Mouse (Mus musculus) kidney, postnatal 0 days (tissue): Measurements from ENCODE around the gene Cbr4. TPM values are rescaled to one million over a fixed set of nuclear protein-coding genes. Genes with fewer than 3 reads are reported as not detected.

ENCODE experiments used
- ATAC-seq: fragments of 200-750 bp; cut with Nextera tagmentation; replicated peaks from 2 replicates; pipeline ENCODE4 v1.8.0; 2017; ENCODE audit warnings: low read depth, moderate number of reproducible peaks, moderate TSS enrichment, moderate library complexity; ENCODE audit not compliant: low FRiP score
- DNase-seq: peaks from one replicate; pipeline ENCODE4 v3.0.0-alpha.2; 2016; ENCODE audit warnings: low spot score
- H3K27ac ChIP-seq: fragments of 300-500 bp; sonication (generic); 2 replicates; pipeline ENCODE4 v1.5.1; 2014; ENCODE audit warnings: mild to moderate bottlenecking
- H3K27me3 ChIP-seq: fragments of 300-500 bp; sonication (generic); 2 replicates; pipeline ENCODE4 v1.6.1; 2014; ENCODE audit warnings: low read length, mixed read lengths; ENCODE audit not compliant: insufficient read depth
- H3K36me3 ChIP-seq: fragments of 300-500 bp; sonication (generic); 2 replicates; pipeline ENCODE4 v1.6.1; 2014; ENCODE audit warnings: low read length, mixed read lengths; ENCODE audit not compliant: insufficient read depth
- H3K4me1 ChIP-seq: fragments of 300-500 bp; sonication (generic); replicated peaks from 2 replicates; pipeline ENCODE4 v1.6.1; 2014; ENCODE audit warnings: antibody characterized with exemption, low read length, mixed read lengths; ENCODE audit not compliant: insufficient read depth
- H3K4me2 ChIP-seq: fragments of 300-500 bp; sonication (generic); 2 replicates; pipeline ENCODE4 v1.6.1; 2014; ENCODE audit warnings: mild to moderate bottlenecking, low read length, moderate library complexity, mixed read lengths
- H3K4me3 ChIP-seq: fragments of 300-500 bp; sonication (generic); replicated peaks from 2 replicates; pipeline ENCODE4 v1.5.1; 2014; ENCODE audit warnings: low read depth, low read length
- H3K9ac ChIP-seq: fragments of 300-500 bp; sonication (generic); 2 replicates; pipeline ENCODE4 v1.6.1; 2014; ENCODE audit warnings: low read depth, low read length
- H3K9me3 ChIP-seq: fragments of 300-500 bp; sonication (generic); replicated peaks from 2 replicates; pipeline ENCODE4 v1.6.1; 2016; ENCODE audit warnings: low read length, inconsistent platforms, mixed read lengths
- CTCF ChIP-seq: IDR thresholded peaks from 2 replicates; pipeline ENCODE4 v1.5.1; 2016; ENCODE audit warnings: antibody characterized with exemption, low read depth, mild to moderate bottlenecking, moderate library complexity
- WGBS: fragments of 180-500 bp; shearing (Covaris S2); extraction: QIAGEN DNeasy Blood & Tissue Kit; methylation state at CpG from one replicate; pipeline ENCODE4 v1.1.7; 2014; 5-methylcytosine and 5-hydroxymethylcytosine counted together
- polyA plus RNA-seq: library from polyadenylated mRNA; unstranded; fragments of >200 nt; fragmentation: Nextera tagmentation; extraction: Ambion mirVana; gene quantifications from 2 replicates; pipeline ENCODE4 v1.2.1, GENCODE M21; 2015

Cbr4 gene
- polyA plus RNA-seq, 1 experiment from 2014 or later, result 55.9 TPM

DNA sequence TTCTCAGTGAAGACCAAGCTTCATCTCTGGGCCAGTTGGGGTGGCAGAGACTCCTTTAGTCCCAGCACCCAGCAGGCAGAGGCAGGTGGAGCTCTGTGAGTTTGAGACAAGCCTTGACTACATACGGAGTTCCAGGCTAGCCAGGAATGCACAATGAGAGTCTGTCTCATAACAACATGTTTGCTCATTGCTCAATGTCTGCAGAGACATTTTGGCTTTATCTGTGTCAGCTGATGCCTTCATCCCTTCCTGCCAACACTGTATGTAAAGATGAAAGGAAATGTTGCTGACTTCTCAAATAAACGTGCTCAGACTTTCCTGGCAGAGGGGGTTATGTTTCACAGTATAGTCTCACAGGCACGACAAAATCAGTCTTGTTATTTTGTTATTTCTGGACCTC is 13.4 kb downstream of the Cbr4 start:
- ATAC-seq (no peak), DNase-seq (no peak)
- 55% methylated on average over 3 of the region's 3 CpGs for WGBS
- 0 out of 2 replicates have a peak, but pooled peaks cover 7% of the 10 kb centered on the region for H3K36me3 ChIP-seq
- no peaks in the 10 kb centered on the region for H3K9me3 ChIP-seq
- H3K27me3 ChIP-seq, result no peaks in the 10 kb centered on the region
- H3K4me1 ChIP-seq, result no peaks in the 10 kb centered on the region
- no peak for TF ChIP-seq CTCF
- no peak overlapping the region for H3K9ac ChIP-seq
- no peak overlapping the region for H3K4me2 ChIP-seq
- H3K4me3 ChIP-seq, result no peak overlapping the region
- no peak overlapping the region for H3K27ac ChIP-seq

DNA sequence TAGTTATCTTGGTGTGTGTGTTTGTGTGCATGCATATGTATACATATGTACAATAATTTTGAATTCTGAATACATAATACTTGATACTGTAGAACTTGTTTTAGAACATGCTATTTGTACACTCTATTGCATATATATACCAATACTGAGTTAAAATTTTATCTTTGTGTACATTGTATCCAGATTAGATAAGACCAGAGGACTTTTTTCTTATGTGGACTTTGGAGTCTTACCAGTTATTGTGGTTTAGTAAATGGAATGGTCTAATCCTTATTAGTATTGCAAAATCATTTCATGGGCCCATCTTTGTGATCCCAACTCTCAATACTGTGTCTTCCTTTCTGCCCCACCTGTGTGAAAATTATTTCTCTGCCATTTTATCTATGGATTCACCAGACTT is 14.7 kb downstream of the Cbr4 start:
- Histone ChIP-seq H3K4me1 (no peaks in the 10 kb centered on the region), H3K9ac (no peak overlapping the region), H3K9me3 (no peaks in the 10 kb centered on the region), H3K27ac (no peak overlapping the region), H3K4me2 (no peak overlapping the region), H3K4me3 (no peak overlapping the region), H3K36me3 (0 out of 2 replicates have a peak, but pooled peaks cover 7% of the 10 kb centered on the region), H3K27me3 (no peaks in the 10 kb centered on the region)
- no peak for ATAC-seq
- no peak for TF ChIP-seq CTCF
- DNase-seq, result no peak

DNA sequence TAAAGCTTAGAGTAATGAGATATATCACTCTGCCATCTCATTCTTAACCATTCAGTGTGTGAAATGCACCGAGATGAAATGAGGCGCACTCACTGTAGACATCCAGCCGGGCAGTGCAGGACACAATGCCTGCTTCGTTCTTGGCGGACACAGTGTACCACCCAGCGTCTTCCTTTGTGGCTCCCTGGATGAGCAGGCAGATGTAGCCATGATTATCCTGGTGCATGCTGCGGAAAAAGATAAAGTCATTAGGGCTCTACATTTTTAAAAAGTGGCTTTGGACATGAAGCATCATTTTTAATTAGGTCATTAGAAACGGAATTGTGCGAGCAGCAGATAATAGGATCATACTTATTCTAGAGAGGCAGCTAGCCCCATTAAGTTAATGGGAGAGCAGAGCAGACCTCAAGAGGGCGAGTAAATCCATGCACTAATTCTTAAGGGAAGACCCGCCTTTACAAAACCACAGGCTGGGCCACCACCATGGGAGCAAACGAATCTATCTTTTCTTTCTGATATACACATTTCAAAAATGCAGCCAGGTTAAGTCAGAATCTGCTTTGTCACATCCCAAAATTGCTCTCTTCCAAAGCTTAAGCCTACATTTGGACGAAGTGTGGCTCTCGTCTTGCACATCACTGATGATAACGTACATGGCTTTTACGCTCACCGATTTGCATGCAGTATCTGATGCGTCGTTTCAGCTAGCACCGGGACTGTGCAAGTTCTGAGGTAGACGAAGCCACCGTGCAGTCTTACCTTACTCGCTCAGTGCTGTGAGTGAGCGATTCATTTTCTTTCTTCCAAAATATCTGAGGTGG is 27.8 kb downstream of the Cbr4 start:
- DNase-seq (no peak), ATAC-seq (no peak)
- WGBS, result 94% methylated on average over 24 of the region's 24 CpGs
- 0 out of 2 replicates have a peak, but pooled peaks cover 13% of the 10 kb centered on the region for H3K36me3 ChIP-seq
- H3K4me3 ChIP-seq, result no peak overlapping the region
- no peak overlapping the region for H3K9ac ChIP-seq
- TF ChIP-seq CTCF, result no peak
- H3K4me1 ChIP-seq, result no peaks in the 10 kb centered on the region
- no peak overlapping the region for H3K4me2 ChIP-seq
- no peak overlapping the region for H3K27ac ChIP-seq
- H3K27me3 ChIP-seq, result no peaks in the 10 kb centered on the region
- no peaks in the 10 kb centered on the region for H3K9me3 ChIP-seq

DNA sequence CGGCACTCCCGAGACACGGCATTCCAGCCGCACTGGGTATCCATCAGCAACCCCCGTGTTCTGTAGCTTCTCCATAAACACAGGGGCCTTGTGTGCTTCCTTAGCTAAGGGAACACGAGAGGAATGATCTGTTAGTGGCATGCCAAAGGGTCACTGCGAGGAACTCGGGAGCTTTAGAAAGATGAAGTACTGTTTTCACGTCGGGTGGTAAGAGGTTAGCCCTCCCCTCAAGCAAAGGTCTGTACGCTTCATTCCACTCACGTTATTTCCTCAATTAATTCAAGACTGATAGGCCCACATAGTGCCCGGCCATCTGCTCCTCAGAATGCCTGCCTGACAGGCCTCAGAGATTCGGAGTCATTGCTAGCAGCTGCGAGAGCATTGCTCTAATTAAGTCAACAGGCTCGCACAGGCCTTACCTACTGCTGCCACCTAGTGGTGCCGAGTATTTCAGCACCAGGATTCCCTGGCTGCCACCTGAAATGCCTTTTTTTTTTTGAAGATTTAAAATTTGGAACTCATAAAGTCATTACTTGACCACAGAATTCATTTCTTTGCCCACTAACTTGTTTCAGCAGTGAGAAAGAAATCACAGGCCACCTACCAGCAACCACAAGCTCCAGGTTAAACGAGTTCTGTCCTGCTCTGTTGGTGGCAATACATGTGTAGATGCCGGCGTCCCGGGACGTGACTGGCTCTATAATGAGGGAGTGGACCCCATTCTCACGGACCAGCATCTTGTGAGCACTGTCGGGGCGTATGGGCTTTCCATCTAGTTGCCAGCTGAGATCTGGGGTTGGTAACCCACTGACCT is 28.6 kb downstream of the Cbr4 start:
- 0 out of 2 replicates have a peak, but pooled peaks cover 13% of the 10 kb centered on the region for H3K36me3 ChIP-seq
- DNase-seq, result peak; percentile 85
- peak; percentile 65; the same call in 1 of the 2 replicates for ATAC-seq
- peak; percentile 91 for TF ChIP-seq CTCF
- no peak overlapping the region for H3K9ac ChIP-seq
- no peaks in the 10 kb centered on the region for H3K9me3 ChIP-seq
- no peaks in the 10 kb centered on the region for H3K4me1 ChIP-seq
- H3K4me3 ChIP-seq, result no peak overlapping the region
- H3K27me3 ChIP-seq, result no peaks in the 10 kb centered on the region
- H3K4me2 ChIP-seq, result no peak overlapping the region
- H3K27ac ChIP-seq, result no peak overlapping the region
- 45% methylated on average over 25 of the region's 25 CpGs for WGBS

DNA sequence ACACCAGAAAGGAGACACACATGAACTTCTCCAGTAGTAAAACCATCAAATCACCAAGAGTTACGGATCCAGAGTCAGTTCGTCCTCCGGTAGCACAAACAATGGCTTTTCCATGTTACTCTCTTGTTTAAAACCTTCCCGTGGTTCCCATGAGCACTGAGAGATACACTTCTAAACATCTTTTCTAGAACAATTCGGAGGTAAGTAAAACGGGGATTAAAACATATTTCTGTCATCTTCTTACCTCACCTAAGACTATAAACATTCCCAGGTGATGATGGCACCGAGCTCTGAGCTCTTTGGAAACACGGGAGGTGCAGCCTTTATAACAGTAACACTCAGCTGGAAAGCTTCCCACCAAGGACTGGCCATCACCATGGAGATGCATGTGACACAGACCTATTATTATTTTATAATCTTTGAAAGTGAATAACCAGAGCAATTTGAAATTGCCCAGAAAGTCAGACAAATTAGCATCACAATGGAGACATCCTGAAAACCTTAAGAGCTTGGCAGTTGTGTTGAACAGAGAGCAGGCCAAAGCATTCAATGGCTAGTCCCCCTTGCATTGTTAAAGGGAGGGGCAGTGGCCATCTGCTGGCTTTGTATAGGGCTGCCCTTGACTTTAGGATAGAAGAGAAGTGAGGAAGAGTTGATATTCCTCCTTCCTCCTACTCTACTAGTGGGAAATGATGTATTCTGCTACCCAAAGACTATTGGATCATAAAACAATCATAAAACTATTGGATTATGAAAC is 29.4 kb downstream of the Cbr4 start:
- Histone ChIP-seq H3K9ac (no peak overlapping the region), H3K27ac (no peak overlapping the region), H3K4me1 (no peaks in the 10 kb centered on the region), H3K36me3 (0 out of 2 replicates have a peak, but pooled peaks cover 13% of the 10 kb centered on the region), H3K27me3 (no peaks in the 10 kb centered on the region), H3K9me3 (no peaks in the 10 kb centered on the region), H3K4me3 (no peak overlapping the region), H3K4me2 (no peak overlapping the region)
- 73% methylated on average over 8 of the region's 8 CpGs for WGBS
- DNase-seq (no peak), ATAC-seq (no peak)
- no peak for TF ChIP-seq CTCF
